Mouse (Mus musculus): ENCODE data around the gene Tcl1b3. TPM values are rescaled to one million over a fixed set of nuclear protein-coding genes. Genes with fewer than 3 reads are reported as not detected.

Gene Tcl1b3
- total and polyA plus RNA-seq, 2 experiments from 2014 or later, result not detected

GRCm38 (mm10) chr12:105217101-105217760 is 26.4 kb downstream of the Tcl1b3 start:
- TF ChIP-seq CTCF (IDR thresholded peaks at IDR 0.05), result no peak
- H3K4me2 ChIP-seq (ENCODE audit: low read depth, low read length, poor library complexity, severe bottlenecking), result no peak overlapping the region
- H3K4me3 ChIP-seq (ENCODE audit: low read depth, low read length), result no peak overlapping the region
- ATAC-seq (ENCODE audit: low FRiP score) (no peak), DNase-seq (ENCODE audit: low spot score) (no peak)
- 94% methylated on average over 7 of the region's 7 CpGs for WGBS
- no peaks in the 10 kb centered on the region for H3K9me3 ChIP-seq (ENCODE audit: low read length)
- no peaks in the 10 kb centered on the region for H3K36me3 ChIP-seq (ENCODE audit: insufficient read depth, low read length)
- H3K27me3 ChIP-seq (ENCODE audit: insufficient read depth, low read length), result no peaks in the 10 kb centered on the region
- H3K27ac ChIP-seq (ENCODE audit: low read depth, low read length), result no peak overlapping the region
- H3K9ac ChIP-seq (replicated peaks; ENCODE audit: low read length, poor library complexity, severe bottlenecking), result no peak overlapping the region
- no peaks in the 10 kb centered on the region for H3K4me1 ChIP-seq (ENCODE audit: insufficient read depth, low read length)

GRCm38 (mm10) chr12:105222601-105223319 is 31.9 kb downstream of the Tcl1b3 start, which contains the start of gene Tcl1:
Gene Tcl1 (minus strand): TSS chr12:105222793.
- no peak within 1 kb of the TSS for H3K9ac ChIP-seq (replicated peaks; ENCODE audit: low read length, poor library complexity, severe bottlenecking)
- DNase-seq (ENCODE audit: low spot score), result no peak
- no peak for ATAC-seq (ENCODE audit: low FRiP score)
- 93% methylated on average over 22 of the region's 22 CpGs for WGBS
- H3K27ac ChIP-seq (ENCODE audit: low read depth, low read length), result no peak within 1 kb of the TSS
- H3K27me3 ChIP-seq (ENCODE audit: insufficient read depth, low read length), result no peaks in the 10 kb centered on the region
- no peak for TF ChIP-seq CTCF (IDR thresholded peaks at IDR 0.05)
- H3K4me1 ChIP-seq (ENCODE audit: insufficient read depth, low read length), result no peaks in the 10 kb centered on the region
- H3K9me3 ChIP-seq (ENCODE audit: low read length), result no peaks in the 10 kb centered on the region
- H3K36me3 ChIP-seq (ENCODE audit: insufficient read depth, low read length), result no peaks in the 10 kb centered on the region
- H3K4me3 ChIP-seq (ENCODE audit: low read depth, low read length), result no peak within 1 kb of the TSS
- no peak within 1 kb of the TSS for H3K4me2 ChIP-seq (ENCODE audit: low read depth, low read length, poor library complexity, severe bottlenecking)

GRCm38 (mm10) chr12:105224621-105225320 is 33.9 kb downstream of the Tcl1b3 start:
- Histone ChIP-seq H3K36me3 (ENCODE audit: insufficient read depth, low read length) (no peaks in the 10 kb centered on the region), H3K4me2 (ENCODE audit: low read depth, low read length, poor library complexity, severe bottlenecking) (no peak overlapping the region), H3K4me3 (ENCODE audit: low read depth, low read length) (no peak overlapping the region), H3K9me3 (ENCODE audit: low read length) (no peaks in the 10 kb centered on the region), H3K9ac (replicated peaks; ENCODE audit: low read length, poor library complexity, severe bottlenecking) (no peak overlapping the region), H3K27ac (ENCODE audit: low read depth, low read length) (no peak overlapping the region), H3K4me1 (ENCODE audit: insufficient read depth, low read length) (no peaks in the 10 kb centered on the region), H3K27me3 (ENCODE audit: insufficient read depth, low read length) (no peaks in the 10 kb centered on the region)
- TF ChIP-seq CTCF (IDR thresholded peaks at IDR 0.05), result no peak
- WGBS, result 46% methylated on average over 16 of the region's 16 CpGs
- ATAC-seq (ENCODE audit: low FRiP score) (no peak), DNase-seq (ENCODE audit: low spot score) (no peak)

- Histone ChIP-seq H3K4me2 (ENCODE audit: low read depth, low read length, poor library complexity, severe bottlenecking) (peak overlapping the region; percentile 28), H3K27ac (ENCODE audit: low read depth, low read length) (no peak overlapping the region), H3K27me3 (ENCODE audit: insufficient read depth, low read length) (no peaks in the 10 kb centered on the region), H3K4me3 (ENCODE audit: low read depth, low read length) (no peak overlapping the region), H3K4me1 (ENCODE audit: insufficient read depth, low read length) (peaks cover 5% of the 10 kb centered on the region; the same call in 1 of the 2 replicates), H3K36me3 (ENCODE audit: insufficient read depth, low read length) (no peaks in the 10 kb centered on the region), H3K9me3 (ENCODE audit: low read length) (no peaks in the 10 kb centered on the region), H3K9ac (replicated peaks; ENCODE audit: low read length, poor library complexity, severe bottlenecking) (no peak overlapping the region)
- TF ChIP-seq CTCF (IDR thresholded peaks at IDR 0.05), result peak; percentile 10; the same call in 1 of the 2 replicates
- 23% methylated on average over 11 of the region's 11 CpGs for WGBS
- no peak for ATAC-seq (ENCODE audit: low FRiP score)
- DNase-seq (ENCODE audit: low spot score), result no peak
These were observed 43.5 kb downstream of the Tcl1b3 start for GRCm38 (mm10) chr12:105234362-105234761.

GRCm38 (mm10) chr12:105235091-105235490 is 44.2 kb downstream of the Tcl1b3 start:
- TF ChIP-seq CTCF (IDR thresholded peaks at IDR 0.05), result no peak
- 81% methylated on average over 3 of the region's 3 CpGs for WGBS
- Histone ChIP-seq H3K4me3 (ENCODE audit: low read depth, low read length) (no peak overlapping the region), H3K9me3 (ENCODE audit: low read length) (no peaks in the 10 kb centered on the region), H3K9ac (replicated peaks; ENCODE audit: low read length, poor library complexity, severe bottlenecking) (no peak overlapping the region), H3K27me3 (ENCODE audit: insufficient read depth, low read length) (no peaks in the 10 kb centered on the region), H3K27ac (ENCODE audit: low read depth, low read length) (no peak overlapping the region), H3K4me1 (ENCODE audit: insufficient read depth, low read length) (peaks cover 5% of the 10 kb centered on the region; the same call in 1 of the 2 replicates), H3K36me3 (ENCODE audit: insufficient read depth, low read length) (no peaks in the 10 kb centered on the region), H3K4me2 (ENCODE audit: low read depth, low read length, poor library complexity, severe bottlenecking) (no peak overlapping the region)
- DNase-seq (ENCODE audit: low spot score) (no peak), ATAC-seq (ENCODE audit: low FRiP score) (no peak)

All from midbrain, postnatal 0 days (tissue).